Mouse (Mus musculus): ENCODE measurements around the gene Ncoa5. TPM values are rescaled to one million over a fixed set of nuclear protein-coding genes. Genes with fewer than 3 reads are reported as not detected.

Ncoa5 gene
- 62.9 TPM for polyA plus RNA-seq (2017; shearing (Covaris generic))

DNA sequence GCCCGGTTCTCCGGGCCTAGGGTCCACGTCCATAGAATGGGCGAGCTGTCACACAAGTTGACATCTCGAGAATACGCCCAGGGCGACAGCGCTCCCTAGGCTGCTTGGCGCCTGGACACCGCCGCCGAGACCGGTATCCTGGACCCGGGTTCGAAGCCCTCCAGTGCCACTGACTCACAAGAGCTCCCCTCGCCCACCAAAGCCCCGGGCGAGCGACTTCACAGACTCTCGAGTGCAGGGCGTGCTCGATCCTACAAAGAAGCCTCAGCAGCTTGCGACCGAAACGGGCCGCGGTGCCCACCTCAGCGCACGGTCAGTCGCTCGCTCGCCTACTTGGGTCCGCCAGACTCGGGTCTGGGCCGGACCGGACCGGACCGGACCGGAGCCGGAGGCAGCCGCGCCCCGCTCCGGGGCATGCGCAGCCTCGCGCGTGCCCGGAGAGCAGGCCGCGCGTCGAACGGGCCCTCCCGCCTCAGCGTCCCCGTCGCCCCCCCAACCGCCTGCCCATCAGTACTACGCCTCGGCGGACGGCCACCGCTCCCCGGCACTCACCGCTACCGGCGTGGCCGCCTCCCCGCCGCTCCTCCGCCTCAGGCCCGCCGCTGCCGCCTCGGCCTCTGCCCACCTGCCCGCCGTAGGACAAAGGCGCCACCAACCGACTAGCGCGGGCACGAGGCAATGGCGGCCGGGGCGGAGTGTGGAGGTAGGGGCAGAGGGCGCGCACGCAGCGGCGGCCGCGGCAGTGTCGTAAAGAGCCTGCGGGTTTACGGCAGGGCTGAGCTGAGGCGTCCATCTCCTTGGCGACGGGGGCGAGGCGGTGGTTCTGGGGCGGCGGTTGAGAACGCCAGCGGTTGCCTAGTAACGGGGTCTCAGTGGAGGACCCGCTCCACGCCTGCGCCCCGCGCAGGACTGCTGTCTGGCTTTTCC is at the start of gene Ncoa5:
Gene Ncoa5 (minus strand): TSS at position 737 of the 927 bp plus-strand sequence.

GRCm38 (mm10) chr2:165054888-165055852 is 20.5 kb upstream of the Ncoa5 start, which contains the start of gene Cd40:
Cd40 (plus strand) TSS chr2:165055627.

GRCm38 (mm10) chr2:164960716-164961441 is 73.8 kb downstream of the Ncoa5 start, which contains the start of gene Slc12a5:
Slc12a5 (plus strand) TSS chr2:164960802.

Other genes starting within 250 kb of the Ncoa5 start
- gene Snx21, start 249.0 kb downstream of the Ncoa5 start, polyA plus RNA-seq (2017; shearing (Covaris generic)): 7.6 TPM
- 39.6 TPM for gene Acot8, start 230.0 kb downstream of the Ncoa5 start, polyA plus RNA-seq (2017; shearing (Covaris generic))
- gene Zswim3, start 229.8 kb downstream of the Ncoa5 start, polyA plus RNA-seq (2017; shearing (Covaris generic)): 10.0 TPM
- 32.2 TPM for gene Zswim1, start 212.2 kb downstream of the Ncoa5 start, polyA plus RNA-seq (2017; shearing (Covaris generic))
- not detected for gene Spata25, start 206.3 kb downstream of the Ncoa5 start, polyA plus RNA-seq (2017; shearing (Covaris generic))
- gene Ctsa, start 202.0 kb downstream of the Ncoa5 start, polyA plus RNA-seq (2017; shearing (Covaris generic)): 241 TPM
- gene Neurl2, start 201.4 kb downstream of the Ncoa5 start, polyA plus RNA-seq (2017; shearing (Covaris generic)): 2.6 TPM
- gene Pltp, start 177.2 kb downstream of the Ncoa5 start, polyA plus RNA-seq (2017; shearing (Covaris generic)): 1.0 TPM
- gene Pcif1, start 155.6 kb downstream of the Ncoa5 start, polyA plus RNA-seq (2017; shearing (Covaris generic)): 142 TPM
- gene Zfp335, start 123.1 kb downstream of the Ncoa5 start, polyA plus RNA-seq (2017; shearing (Covaris generic)): 53.5 TPM
- gene Mmp9, start 94.1 kb downstream of the Ncoa5 start, polyA plus RNA-seq (2017; shearing (Covaris generic)): 11.9 TPM
- 0.10 TPM for gene Slc12a5, start 74.1 kb downstream of the Ncoa5 start, polyA plus RNA-seq (2017; shearing (Covaris generic))
- 2.4 TPM for gene Cd40, start 20.8 kb upstream of the Ncoa5 start, polyA plus RNA-seq (2017; shearing (Covaris generic))
- not detected for gene 1700025C18Rik, start 55.9 kb upstream of the Ncoa5 start, polyA plus RNA-seq (2017; shearing (Covaris generic))
- gene Cdh22, start 200.0 kb upstream of the Ncoa5 start, polyA plus RNA-seq (2017; shearing (Covaris generic)): not detected

Data from inflammation-experienced regulatory T-cells, adult 16 weeks (primary cell).